Mouse (Mus musculus) C2C12 (cell line): ENCODE measurements around the gene Arpc5.

Experiments
- CTCF ChIP-seq: IDR thresholded peaks from one replicate; pipeline ENCODE4 v1.5.1; 2011; ENCODE audit not compliant: control insufficient read depth, insufficient read depth, insufficient read length
- MYOD1 ChIP-seq: IDR thresholded peaks from one replicate; pipeline ENCODE4 v1.6.1; 2011; ENCODE audit warnings: low read depth; ENCODE audit not compliant: control insufficient read depth, insufficient read length
- MYOG ChIP-seq: IDR thresholded peaks from one replicate; pipeline ENCODE4 v1.6.1; 2011; ENCODE audit not compliant: control insufficient read depth, insufficient read length; ENCODE audit errors: extremely low read depth
- USF1 ChIP-seq: IDR thresholded peaks from one replicate; pipeline ENCODE4 v1.6.1; 2011; ENCODE audit warnings: low read depth, mild to moderate bottlenecking, control low read depth, moderate library complexity

DNA sequence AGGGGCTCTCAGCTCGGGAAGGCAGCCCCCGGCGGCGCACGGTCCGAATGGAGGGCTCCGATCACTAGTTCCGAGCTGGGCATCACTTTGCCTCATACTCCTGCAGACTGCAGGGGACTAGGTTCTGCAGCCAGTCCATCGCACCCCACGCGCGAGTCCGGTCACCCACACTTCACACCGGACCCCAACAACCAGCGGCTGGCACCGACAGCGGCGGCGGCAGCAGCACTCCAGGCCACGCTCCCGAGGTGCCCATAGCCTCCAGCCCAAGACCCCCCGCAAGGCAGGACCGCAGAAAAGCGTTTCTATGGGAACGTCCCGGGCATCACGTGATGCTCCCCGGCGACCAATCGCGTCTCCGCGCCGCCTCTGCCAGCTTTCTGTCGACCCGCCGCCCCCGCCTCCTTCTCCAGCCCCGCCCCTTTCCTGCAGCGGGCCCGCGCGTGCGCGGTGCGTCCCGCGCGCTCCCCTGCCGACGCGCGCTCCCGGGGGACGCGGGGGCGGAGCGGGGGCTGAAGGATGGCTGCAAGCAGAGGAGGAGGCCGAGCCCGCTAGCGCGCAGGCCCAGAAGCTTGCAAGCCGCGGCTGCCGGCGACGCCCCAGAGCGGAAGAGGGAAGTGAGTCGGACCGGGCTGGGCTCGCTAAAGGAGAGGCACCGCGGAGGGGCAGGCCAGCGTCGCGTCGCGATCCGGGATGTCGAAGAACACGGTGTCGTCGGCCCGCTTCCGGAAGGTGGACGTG lies at the start of gene Arpc5, which contains the start of gene Rgl1:
- TF ChIP-seq CTCF = no peak
- peak; percentile 93 for TF ChIP-seq USF1
- TF ChIP-seq MYOG = no peak
- no peak for TF ChIP-seq MYOD1
